Mouse (Mus musculus) induced T-regulatory cell, adult 2 months (primary cell): Measurements from ENCODE around the gene 4930447C04Rik.

Experiments
- DNase-seq: peaks from one replicate; pipeline ENCODE4 v3.0.0-alpha.2; 2012; ENCODE audit warnings: low read depth

Gene 4930447C04Rik

GRCm38 (mm10) chr12:72943574-72944110 lies 3.1 kb upstream of the 4930447C04Rik start:
- DNase-seq, result no peak

GRCm38 (mm10) chr12:72942171-72942570 lies 1.6 kb upstream of the 4930447C04Rik start:
- DNase-seq, result no peak

- DNase-seq, result no peak
Observed at GRCm38 (mm10) chr12:72941398-72942051, 951 bp upstream of the 4930447C04Rik start.

- no peak for DNase-seq
Observed at GRCm38 (mm10) chr12:72940822-72941397, 336 bp upstream of the 4930447C04Rik start.

GRCm38 (mm10) chr12:72939616-72940015 lies 958 bp downstream of the 4930447C04Rik start, which contains the start of gene Six6:
Gene Six6, plus strand, starts transcription at chr12:72939892.
- no peak for DNase-seq

- DNase-seq, result no peak
Observed at GRCm38 (mm10) chr12:72938600-72939490, 1.7 kb downstream of the 4930447C04Rik start.

GRCm38 (mm10) chr12:72938176-72938575 lies 2.4 kb downstream of the 4930447C04Rik start:
- DNase-seq, result no peak

- DNase-seq, result no peak
Observed at GRCm38 (mm10) chr12:72937537-72938120, 2.9 kb downstream of the 4930447C04Rik start.

- DNase-seq, result no peak
Observed at GRCm38 (mm10) chr12:72936751-72937150, 3.8 kb downstream of the 4930447C04Rik start.

- no peak for DNase-seq
Observed at GRCm38 (mm10) chr12:72917159-72917993, 23.2 kb downstream of the 4930447C04Rik start.

GRCm38 (mm10) chr12:72854377-72855032 lies 86.1 kb downstream of the 4930447C04Rik start:
- no peak for DNase-seq

GRCm38 (mm10) chr12:72853406-72854076 lies 87.0 kb downstream of the 4930447C04Rik start:
- DNase-seq, result no peak

- no peak for DNase-seq
Observed at GRCm38 (mm10) chr12:72852264-72852663, 88.3 kb downstream of the 4930447C04Rik start.

GRCm38 (mm10) chr12:72850146-72850545 lies 90.4 kb downstream of the 4930447C04Rik start:
- no peak for DNase-seq

- DNase-seq, result peak; percentile 85
Observed at GRCm38 (mm10) chr12:72847725-72848124, 92.8 kb downstream of the 4930447C04Rik start.

GRCm38 (mm10) chr12:72845946-72846345 lies 94.6 kb downstream of the 4930447C04Rik start:
- no peak for DNase-seq

- peak; percentile 91 for DNase-seq
Observed at GRCm38 (mm10) chr12:72843973-72844620, 96.5 kb downstream of the 4930447C04Rik start.

- DNase-seq, result peak; percentile 31
Observed at GRCm38 (mm10) chr12:72843555-72843954, 97.0 kb downstream of the 4930447C04Rik start.

GRCm38 (mm10) chr12:72843135-72843534 lies 97.4 kb downstream of the 4930447C04Rik start:
- DNase-seq, result peak; percentile 50
